Mouse (Mus musculus): Measurements from ENCODE around the gene Gm45062. TPM values are rescaled to one million over a fixed set of nuclear protein-coding genes. Genes with fewer than 3 reads are reported as not detected.

The Gm45062 gene
- polyA plus RNA-seq, 1 experiment = 1.2 TPM

DNA sequence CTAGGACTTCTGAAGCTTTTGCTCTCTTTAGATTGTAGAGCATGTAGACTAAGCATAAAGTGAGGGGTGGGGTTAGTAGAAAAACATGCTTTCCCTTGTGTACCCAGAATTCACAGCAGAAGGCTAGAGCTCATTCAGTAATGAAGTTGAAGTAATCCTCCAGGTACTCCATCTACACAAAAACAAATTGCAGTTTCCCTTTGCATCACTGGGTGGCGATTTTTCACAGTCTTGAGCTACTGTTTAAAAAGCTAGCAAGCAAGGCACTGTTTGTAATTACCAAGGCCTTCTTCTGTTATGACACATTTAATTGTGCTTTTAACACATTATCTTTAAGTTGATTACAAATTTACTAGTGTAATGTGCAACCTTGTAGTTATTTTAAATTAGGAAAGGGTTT, 15.8 kb downstream of the Gm45062 start:
- TF ChIP-seq POLR2A (IDR thresholded peaks at IDR 0.05; ENCODE audit: borderline replicate concordance, extremely low read depth, low read depth, low read length) (no peak), CTCF (IDR thresholded peaks at IDR 0.05; ENCODE audit: insufficient read depth, low read length) (peak; percentile 8; the same call in 1 of the 2 replicates)
- Histone ChIP-seq H3K4me3 (replicated peaks; ENCODE audit: extremely low read depth, low read depth, low read length) (no peak overlapping the region), H3K4me1 (ENCODE audit: control insufficient read depth, insufficient read depth, low read length) (0 out of 2 replicates have a peak, but pooled peaks cover 2% of the 10 kb centered on the region)
- DNase-seq = peak; percentile 51
- WGBS = 5% methylated on average over 1 of the region's 1 CpGs

DNA sequence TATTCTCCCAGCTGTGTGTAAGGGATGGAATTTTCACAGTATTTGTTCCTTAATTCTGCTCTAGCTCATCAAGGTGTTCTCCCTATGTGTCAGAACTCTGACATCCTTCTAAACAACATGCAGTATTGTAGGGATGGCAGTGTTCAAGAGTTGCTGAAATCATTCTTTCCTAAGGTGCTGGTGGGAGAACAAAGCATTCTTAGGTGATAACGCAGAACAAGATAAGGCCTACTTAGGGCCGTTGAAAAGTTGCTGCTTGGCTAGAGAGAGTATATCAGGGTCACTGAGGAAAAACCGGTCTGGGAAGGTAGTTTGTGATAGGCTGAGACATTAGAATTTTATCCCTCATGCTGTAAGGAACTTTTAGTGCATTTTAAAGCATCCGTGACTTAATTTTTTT, 17.2 kb downstream of the Gm45062 start:
- no peak for DNase-seq
- Histone ChIP-seq H3K4me3 (replicated peaks; ENCODE audit: extremely low read depth, low read depth, low read length) (no peak overlapping the region), H3K4me1 (ENCODE audit: control insufficient read depth, insufficient read depth, low read length) (0 out of 2 replicates have a peak, but pooled peaks cover 2% of the 10 kb centered on the region)
- TF ChIP-seq CTCF (IDR thresholded peaks at IDR 0.05; ENCODE audit: insufficient read depth, low read length) = no peak
- TF ChIP-seq POLR2A (IDR thresholded peaks at IDR 0.05; ENCODE audit: borderline replicate concordance, extremely low read depth, low read depth, low read length) = no peak
- 59% methylated on average over 4 of the region's 4 CpGs for WGBS

DNA sequence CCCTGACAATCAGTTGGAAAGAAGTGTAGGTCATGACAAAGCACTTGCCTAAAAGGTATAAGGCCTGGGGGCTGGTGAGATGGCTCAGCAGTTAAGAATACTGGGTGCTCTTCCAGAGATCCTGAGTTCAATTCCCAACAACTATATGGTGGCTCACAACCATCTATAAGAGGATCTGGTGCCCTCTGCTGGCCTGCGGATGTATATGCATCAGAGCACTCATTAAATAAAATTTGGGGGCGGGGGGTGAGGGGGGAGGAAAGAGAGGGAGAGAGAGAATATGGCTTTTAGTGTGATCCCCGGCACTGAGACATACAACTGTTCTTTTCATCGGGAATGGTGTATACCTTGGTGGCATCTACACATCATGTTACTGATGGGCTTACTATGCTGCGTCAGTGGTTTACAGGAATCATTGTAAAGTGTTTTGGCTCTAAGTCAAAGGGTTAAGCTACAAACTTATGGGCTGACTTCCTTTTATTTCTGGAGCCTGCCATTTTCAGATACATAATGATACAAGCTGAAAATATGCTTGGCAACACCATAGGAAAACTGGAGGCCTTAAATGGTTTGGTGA, 19.3 kb downstream of the Gm45062 start:
- 0 out of 2 replicates have a peak, but pooled peaks cover 2% of the 10 kb centered on the region for H3K4me1 ChIP-seq (ENCODE audit: control insufficient read depth, insufficient read depth, low read length)
- WGBS = 80% methylated on average over 5 of the region's 5 CpGs
- DNase-seq = no peak
- H3K4me3 ChIP-seq (replicated peaks; ENCODE audit: extremely low read depth, low read depth, low read length) = no peak overlapping the region
- TF ChIP-seq POLR2A (IDR thresholded peaks at IDR 0.05; ENCODE audit: borderline replicate concordance, extremely low read depth, low read depth, low read length) (no peak), CTCF (IDR thresholded peaks at IDR 0.05; ENCODE audit: insufficient read depth, low read length) (no peak; the same call in 1 of the 2 replicates)

DNA sequence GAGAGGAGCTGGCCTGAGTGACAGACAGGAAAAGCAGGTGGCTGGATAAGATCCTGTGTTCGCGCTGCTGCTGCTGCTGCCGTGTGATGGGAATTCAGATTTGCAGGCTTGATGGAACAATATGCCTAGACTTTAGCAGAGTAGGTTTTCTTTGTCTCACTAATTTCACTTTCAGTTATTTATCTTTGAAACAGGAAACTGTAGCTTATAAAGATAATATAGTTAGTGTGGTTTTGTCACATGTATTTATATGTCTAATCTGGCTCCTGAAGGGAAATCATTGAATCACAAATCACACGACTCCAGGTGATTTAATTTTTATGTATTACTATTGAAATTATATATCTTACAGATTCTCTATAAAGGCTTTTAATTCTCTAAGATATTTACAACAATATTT, 24.0 kb downstream of the Gm45062 start:
- no peak for DNase-seq
- Histone ChIP-seq H3K4me3 (replicated peaks; ENCODE audit: extremely low read depth, low read depth, low read length) (no peak overlapping the region), H3K4me1 (ENCODE audit: control insufficient read depth, insufficient read depth, low read length) (peaks cover 8% of the 10 kb centered on the region)
- WGBS = 60% methylated on average over 4 of the region's 4 CpGs
- TF ChIP-seq POLR2A (IDR thresholded peaks at IDR 0.05; ENCODE audit: borderline replicate concordance, extremely low read depth, low read depth, low read length) = no peak
- TF ChIP-seq CTCF (IDR thresholded peaks at IDR 0.05; ENCODE audit: insufficient read depth, low read length) = no peak

DNA sequence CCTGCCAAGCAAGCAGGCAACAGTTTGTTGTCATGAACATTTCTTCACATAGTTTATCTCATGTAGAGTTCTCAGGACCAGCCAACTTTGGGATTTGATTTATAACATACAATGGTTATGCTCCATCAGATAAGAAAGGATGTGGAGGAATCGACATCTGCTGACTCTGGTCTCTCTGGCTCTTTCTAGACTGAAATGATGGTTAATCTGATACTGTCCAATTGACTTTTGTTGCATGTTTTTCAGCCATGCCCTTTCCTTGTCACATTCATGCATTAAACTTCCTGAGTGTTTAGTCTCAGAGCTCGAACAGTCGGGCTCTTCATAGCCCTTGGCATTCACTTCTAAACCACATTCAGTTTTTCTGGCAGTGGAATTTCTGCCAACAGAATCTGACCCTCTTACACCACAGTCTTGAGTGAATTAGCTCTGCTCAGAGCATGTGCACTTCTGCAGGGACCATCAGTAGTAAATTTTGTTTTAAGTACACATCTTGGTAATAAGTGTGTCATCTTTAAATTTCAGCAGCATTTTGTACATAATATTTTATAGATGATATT, 26.2 kb downstream of the Gm45062 start:
- H3K4me3 ChIP-seq (replicated peaks; ENCODE audit: extremely low read depth, low read depth, low read length) = no peak overlapping the region
- DNase-seq = no peak
- TF ChIP-seq CTCF (IDR thresholded peaks at IDR 0.05; ENCODE audit: insufficient read depth, low read length) = no peak
- TF ChIP-seq POLR2A (IDR thresholded peaks at IDR 0.05; ENCODE audit: borderline replicate concordance, extremely low read depth, low read depth, low read length) = no peak
- WGBS = 18% methylated on average over 3 of the region's 3 CpGs
- H3K4me1 ChIP-seq (ENCODE audit: control insufficient read depth, insufficient read depth, low read length) = peaks cover 8% of the 10 kb centered on the region

DNA sequence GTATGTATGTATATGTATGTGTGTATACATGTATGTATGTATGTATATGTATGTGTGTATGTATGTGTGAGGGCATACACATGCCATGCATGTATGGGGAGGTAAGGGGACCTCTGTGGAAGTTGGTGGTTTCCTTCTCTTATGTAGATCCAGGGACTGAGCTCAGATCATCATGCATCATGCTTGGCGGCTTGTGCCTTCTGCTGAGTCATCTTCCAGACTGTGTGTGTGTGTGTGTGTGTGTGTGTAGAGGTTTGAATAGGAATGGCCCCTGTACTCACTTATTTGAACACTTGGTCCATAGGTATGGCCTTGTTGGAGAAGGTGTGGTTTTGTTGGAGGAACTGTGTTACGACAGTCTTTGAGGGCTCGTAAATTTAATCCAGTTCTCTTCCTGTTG, 26.9 kb downstream of the Gm45062 start:
- WGBS = 91% methylated on average over 3 of the region's 3 CpGs
- DNase-seq = no peak

DNA sequence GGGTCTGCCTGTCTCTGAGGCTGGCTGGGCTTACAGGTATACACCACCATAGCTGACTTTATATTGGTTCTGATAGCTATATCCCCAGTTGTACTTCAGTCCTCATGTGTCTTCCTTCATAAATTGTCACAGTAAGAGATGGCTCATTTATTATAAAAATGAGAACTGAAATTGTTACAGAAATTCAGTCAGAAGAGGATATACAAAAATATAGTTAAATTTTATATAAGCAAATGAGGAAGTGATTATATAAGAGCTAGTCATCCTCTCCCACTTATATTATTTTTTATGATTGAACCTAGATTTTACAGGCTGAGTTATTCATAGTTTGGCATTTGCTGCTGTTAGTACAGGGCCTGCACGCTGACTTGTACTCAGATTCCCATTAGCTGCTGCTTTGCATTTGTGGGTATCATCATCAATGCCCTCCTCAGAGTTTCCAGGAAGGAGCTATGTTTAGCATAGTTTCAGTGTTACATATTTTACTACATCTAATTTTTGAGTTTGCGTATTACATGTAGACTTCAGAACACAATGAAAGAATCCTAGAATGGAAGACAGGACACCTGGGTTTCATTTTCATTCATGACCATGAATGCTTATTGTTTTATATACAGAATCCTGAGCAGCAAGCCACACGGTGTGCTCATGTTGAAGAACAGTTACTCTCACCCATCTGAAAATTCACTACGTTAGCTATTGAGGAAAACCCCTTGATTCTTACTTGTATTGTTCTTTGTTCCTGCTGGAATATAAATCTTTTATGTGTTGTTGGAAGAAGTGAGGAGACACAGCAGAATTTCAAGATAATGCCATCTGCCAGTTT, 29.7 kb downstream of the Gm45062 start:
- H3K4me3 ChIP-seq (replicated peaks; ENCODE audit: extremely low read depth, low read depth, low read length) = no peak overlapping the region
- no peak for TF ChIP-seq POLR2A (IDR thresholded peaks at IDR 0.05; ENCODE audit: borderline replicate concordance, extremely low read depth, low read depth, low read length)
- TF ChIP-seq CTCF (IDR thresholded peaks at IDR 0.05; ENCODE audit: insufficient read depth, low read length) = no peak
- no peak for DNase-seq
- 76% methylated on average over 4 of the region's 4 CpGs for WGBS
- H3K4me1 ChIP-seq (ENCODE audit: control insufficient read depth, insufficient read depth, low read length) = peaks cover 8% of the 10 kb centered on the region

More for the DNA sequence above, 26.9 kb downstream of the Gm45062 start:
- no peak overlapping the region for H3K4me3 ChIP-seq (replicated peaks; ENCODE audit: extremely low read depth, low read depth, low read length)
- TF ChIP-seq POLR2A (IDR thresholded peaks at IDR 0.05; ENCODE audit: borderline replicate concordance, extremely low read depth, low read depth, low read length) (no peak), CTCF (IDR thresholded peaks at IDR 0.05; ENCODE audit: insufficient read depth, low read length) (no peak)
- peaks cover 8% of the 10 kb centered on the region for H3K4me1 ChIP-seq (ENCODE audit: control insufficient read depth, insufficient read depth, low read length)

DNA sequence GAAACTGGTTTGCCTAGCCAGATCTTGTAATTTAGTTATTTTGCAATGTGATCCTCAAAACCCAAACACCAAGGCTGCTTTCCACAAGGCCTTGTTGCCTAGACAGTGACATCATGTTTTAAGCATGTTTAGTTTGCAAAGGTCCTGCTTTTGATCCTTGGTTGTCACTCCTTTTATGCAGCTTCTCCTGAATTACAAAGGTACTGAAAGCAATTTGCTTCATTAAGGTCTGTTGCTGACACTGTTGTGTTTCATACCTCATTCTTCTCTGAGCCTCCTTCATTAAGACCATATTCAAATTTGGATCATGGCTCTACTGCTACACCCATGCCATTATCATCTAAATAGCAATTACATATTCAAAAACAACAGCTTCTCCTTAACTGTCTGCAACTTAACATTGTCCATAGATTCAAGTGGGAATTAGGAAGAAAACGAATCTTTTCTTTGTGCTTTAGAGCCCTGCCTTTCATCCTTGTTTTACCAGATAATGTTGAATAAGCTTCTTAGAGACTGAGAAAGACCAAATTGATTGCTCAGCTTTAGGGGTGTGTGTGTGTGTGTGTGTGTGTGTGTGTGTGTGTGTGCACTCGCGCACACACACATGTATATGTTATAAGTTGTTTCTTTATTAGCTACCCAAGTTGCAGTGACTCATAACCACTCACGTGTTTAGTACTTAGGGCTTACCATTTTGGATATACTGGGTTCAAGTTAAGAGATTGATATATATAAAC, 35.0 kb downstream of the Gm45062 start:
- TF ChIP-seq CTCF (IDR thresholded peaks at IDR 0.05; ENCODE audit: insufficient read depth, low read length) (no peak), POLR2A (IDR thresholded peaks at IDR 0.05; ENCODE audit: borderline replicate concordance, extremely low read depth, low read depth, low read length) (no peak)
- Histone ChIP-seq H3K4me3 (replicated peaks; ENCODE audit: extremely low read depth, low read depth, low read length) (no peak overlapping the region), H3K4me1 (ENCODE audit: control insufficient read depth, insufficient read depth, low read length) (no peaks in the 10 kb centered on the region)
- DNase-seq = no peak
- 90% methylated on average over 4 of the region's 4 CpGs for WGBS
